Mouse (Mus musculus): ENCODE measurements at regions not wholly inside any gene's neighbourhood (a gene's known extent, or its start where the extent isn't known, plus 50 kb on each side); places are given as distances from the start of the nearest gene placed in this dataset.

- TF ChIP-seq CTCF (IDR thresholded peaks at IDR 0.05; ENCODE audit: low read depth) (no peak), EP300 (IDR thresholded peaks at IDR 0.05; ENCODE audit: low read depth) (no peak)
These were observed 775.4 kb downstream of the Fam181b start for GRCm38 (mm10) chr7:93855025-93855424.

Measured in liver, postnatal 0 days (tissue).